Mouse (Mus musculus) R1 (cell line): ENCODE data around the gene Srsf3.
A peak's percentile ranks its signal among the peaks of the same experiment; 100 is the strongest.
"Not testable (repeated sequence)": the region's sequence is repeated elsewhere in the genome, so short reads cannot be mapped to it uniquely, and the experiment has no call there.

Experiments
- DNase-seq: peaks from one replicate; pipeline ENCODE4 v3.0.0-alpha.2; 2018; ENCODE audit warnings: low read depth, low spot score

Srsf3 gene

GRCm38 (mm10) chr17:29018292-29018984, 14.0 kb upstream of the Srsf3 start:
- peak; percentile 81 for DNase-seq

DNA sequence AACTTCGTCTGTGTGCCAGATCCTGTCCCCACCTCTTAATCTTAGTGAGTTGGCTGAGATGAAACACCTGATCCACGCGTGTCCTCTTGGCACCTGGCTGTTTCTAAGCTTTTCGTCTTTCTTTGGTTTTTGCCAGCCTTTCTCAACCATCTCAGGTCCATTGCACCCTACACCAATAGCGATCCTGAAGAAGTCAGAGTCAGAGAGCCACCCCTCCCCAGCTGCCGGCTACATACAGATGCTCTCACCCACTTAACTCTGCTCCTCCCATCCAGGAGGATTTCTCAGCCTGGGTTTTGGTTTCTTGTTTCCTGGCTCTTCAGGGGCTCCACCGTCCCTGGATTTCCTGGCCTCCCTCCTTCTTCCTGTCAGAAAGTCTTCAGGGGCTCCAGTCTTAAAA, 13.0 kb upstream of the Srsf3 start:
- DNase-seq = no peak

DNA sequence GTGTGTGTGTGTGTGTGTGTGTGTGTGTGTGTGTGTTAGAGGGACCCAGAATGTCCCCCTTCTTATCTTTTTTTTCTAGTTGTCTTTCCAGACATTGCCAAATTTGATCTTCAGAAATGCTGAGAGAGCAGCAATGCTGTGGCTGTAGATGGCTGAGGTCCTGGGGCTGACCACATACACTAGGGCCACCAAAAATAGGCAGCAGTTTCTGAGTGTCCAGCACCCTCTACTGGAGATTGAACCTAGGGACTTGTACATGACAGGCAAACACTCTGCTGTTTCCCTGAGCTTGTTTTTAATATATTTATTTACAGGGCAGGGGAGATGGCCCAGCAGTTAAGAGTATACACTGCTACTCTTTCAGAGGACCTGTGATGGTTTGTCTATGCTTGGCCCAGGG, 12.0 kb upstream of the Srsf3 start:
- no peak for DNase-seq

- peak; percentile 53 for DNase-seq
These were observed 10.1 kb upstream of the Srsf3 start for GRCm38 (mm10) chr17:29022230-29022819.

DNA sequence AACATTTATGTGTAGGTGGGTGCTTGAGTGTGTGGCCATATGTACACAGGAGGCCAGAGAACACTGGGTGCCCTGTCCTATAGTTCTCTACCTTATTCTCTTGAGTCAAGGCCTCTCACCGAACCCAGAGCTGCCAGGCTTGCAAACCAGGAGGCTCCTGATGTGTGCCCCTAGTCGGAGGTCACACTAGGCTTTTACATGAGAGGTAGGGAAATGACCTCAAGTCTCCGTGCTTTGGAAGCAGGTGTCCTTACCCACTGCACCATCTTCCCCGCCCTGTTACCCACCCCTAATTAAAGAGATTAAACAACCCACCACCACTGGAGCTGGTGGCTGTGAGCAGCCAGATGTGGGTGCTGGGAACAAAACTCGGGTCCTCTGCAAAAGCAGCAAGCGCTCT, 9.1 kb upstream of the Srsf3 start:
- DNase-seq = no peak

DNA sequence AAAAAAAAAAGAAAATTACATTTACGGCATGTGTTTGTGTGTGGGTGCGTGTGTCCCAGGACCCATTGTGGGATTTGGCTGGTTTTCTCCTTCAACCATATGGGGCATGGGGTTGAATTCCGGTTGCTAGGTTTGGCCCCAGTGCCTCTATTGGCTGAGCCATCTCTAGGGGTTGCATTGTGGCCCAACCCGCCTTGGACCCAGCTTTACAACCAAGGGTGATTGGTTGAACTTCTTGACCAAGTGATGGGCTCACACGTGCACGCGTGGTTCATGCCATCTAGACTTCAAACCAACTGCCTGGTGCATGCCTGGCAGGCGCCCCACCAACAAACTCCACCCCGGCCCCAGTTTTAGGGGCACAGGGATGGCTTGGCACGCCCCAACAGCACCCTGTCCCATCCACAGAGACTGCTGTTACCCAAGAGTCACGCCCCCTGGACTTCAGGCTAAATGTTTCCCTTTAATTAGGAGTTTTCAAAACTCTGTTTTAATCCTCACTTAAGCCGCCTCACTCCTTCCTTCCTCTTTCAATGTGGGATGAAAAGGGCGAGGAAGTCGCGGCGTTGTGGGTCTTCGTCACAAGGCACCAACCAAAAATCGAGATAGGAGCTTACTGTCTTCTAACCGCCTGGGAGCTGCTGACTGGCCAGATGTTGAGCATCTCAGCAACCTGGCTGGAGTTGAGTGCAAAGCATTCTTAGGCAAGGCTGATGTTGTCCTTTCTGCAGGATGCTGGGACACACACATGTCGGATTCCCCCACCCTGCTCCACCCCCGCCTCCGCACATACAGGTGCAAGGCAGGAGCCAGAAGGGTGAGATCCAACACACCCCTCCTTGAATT, 8.2 kb upstream of the Srsf3 start:
- peak; percentile 74 for DNase-seq

DNA sequence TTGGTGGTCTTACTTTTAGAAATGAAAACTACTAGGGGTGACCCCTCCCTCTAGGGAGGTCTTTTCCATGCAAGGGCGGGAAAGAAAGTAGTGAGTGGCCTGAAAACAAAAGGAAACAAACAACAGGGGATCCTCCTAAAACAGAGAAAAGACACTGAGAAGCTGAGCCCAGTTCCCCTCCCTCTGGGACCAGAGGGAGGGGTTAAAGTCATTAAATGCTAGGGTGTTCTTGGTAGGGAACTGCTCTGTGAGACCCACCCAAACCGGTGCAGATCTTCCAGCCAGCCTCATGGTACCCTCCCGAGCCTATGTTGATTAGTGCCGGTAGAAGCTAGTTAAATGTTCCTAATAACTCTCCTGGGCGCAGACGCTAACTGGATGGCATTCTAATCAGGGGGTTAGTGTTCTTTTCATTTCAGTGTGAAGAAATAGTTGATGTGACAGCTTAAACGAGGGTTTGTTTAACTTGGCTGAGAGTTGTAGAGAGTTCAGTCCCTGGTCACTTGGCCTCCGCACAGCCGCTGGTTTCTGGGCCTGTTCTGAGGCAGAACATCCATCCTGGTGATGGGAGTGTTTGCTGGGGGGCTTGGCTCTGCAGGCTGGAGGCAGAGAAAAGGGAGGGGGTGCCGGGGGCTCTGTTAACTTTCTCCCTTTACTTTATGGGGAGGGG, 7.4 kb upstream of the Srsf3 start:
- DNase-seq = peak; percentile 87

DNA sequence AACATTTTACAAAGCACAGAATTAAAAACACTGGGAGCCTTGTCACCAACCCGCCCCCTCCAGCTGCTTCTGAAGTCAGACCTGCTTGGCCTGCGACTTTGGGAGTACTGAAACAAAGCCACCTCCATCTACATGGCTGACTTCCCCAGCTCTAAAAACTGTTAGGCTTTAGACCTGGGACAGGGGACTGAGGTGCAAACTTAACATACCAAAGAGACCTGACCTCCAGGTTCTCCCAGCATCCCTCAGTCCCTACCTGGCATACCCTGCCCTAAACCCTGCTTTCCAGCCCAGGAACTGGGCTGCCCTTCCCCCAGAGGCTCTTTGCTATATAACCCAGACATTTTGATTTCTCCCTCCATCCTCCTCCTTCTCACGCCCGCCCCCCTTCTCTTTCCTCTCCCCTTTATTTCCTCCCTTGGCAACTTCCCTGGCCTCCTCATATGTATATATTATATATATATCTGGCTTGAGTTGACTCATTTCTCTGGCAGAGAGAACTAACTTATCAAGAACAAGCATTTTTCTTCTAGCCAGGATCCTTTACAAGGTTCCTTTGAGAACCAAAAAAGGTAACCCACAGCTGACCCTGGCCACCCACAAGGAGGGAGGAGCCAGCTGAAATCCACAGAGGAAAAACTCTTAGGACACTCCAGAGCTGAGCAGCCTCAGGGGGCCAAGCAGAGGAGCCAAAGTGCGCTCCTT, 5.6 kb upstream of the Srsf3 start:
- DNase-seq = peak; percentile 36

- no peak for DNase-seq
These were observed 1.9 kb upstream of the Srsf3 start for GRCm38 (mm10) chr17:29030321-29031034.

GRCm38 (mm10) chr17:29031085-29031711, 1.2 kb upstream of the Srsf3 start:
- not testable (repeated sequence) for DNase-seq

DNA sequence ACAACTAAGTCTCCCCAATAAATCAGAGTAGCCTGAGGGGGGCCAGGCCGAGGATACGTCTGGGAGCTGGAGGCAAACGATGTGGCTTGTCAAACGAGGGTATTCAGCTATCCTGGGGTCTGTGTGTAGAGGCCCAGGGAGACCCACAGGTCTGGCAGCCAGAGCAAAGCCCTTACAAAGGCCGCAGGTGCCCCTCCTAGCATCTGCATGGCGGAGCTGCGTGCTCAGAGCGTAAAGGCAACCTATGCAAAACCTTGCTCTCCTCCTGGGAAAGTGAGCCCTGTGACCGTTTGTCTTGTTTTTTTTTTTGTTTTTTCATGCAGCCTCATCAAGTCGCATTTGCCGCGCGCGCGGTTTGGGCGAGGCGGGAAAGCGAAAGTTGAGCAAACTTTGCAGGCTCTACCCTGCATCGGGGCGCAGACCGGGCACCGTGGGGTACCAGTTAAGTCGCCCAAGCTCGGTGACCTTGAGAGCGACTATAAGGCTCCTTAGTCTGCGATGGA, 606 bp upstream of the Srsf3 start:
- DNase-seq = peak; percentile 83

GRCm38 (mm10) chr17:29033569-29034061, 1.2 kb downstream of the Srsf3 start:
- no peak for DNase-seq

GRCm38 (mm10) chr17:29034264-29034663, 1.8 kb downstream of the Srsf3 start:
- DNase-seq = no peak

DNA sequence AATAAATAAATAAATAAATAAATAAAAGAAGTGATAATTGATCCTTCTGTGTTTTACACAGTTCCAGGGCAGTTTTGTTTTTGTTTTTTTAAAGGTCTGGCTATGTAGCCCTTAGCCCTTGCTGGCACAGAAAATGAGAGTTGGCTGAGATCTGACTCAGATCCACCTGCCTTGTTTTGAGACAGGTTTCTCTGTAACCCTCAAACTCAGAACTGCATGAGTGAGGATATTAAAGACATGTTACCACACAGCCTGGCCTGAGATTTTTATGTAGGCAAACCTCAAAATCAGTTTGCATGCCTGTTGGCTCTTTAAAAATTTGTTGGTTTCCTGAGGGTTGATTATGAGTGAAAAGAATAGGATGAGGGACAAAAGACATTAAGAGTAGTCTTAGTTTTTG, 3.1 kb downstream of the Srsf3 start:
- no peak for DNase-seq

DNA sequence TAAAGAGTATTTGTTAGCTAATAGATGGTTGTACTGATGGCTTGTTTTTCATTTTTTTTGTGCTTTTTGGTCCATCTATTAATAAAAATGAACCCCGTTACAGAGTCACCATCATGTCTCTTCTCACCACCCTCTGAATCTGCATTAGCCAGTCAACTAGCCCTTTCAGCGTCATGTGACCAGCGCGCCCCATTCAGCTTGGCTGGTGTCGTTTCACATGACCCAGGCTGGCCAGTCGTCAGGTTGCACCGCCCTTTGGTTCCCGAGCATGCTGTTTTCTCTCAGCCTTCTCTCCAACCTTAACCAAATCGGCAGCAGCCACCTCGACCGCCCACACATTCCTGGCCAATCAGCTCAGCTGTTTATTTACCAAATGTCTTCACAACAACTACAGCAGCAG, 6.9 kb downstream of the Srsf3 start:
- peak; percentile 94 for DNase-seq

DNA sequence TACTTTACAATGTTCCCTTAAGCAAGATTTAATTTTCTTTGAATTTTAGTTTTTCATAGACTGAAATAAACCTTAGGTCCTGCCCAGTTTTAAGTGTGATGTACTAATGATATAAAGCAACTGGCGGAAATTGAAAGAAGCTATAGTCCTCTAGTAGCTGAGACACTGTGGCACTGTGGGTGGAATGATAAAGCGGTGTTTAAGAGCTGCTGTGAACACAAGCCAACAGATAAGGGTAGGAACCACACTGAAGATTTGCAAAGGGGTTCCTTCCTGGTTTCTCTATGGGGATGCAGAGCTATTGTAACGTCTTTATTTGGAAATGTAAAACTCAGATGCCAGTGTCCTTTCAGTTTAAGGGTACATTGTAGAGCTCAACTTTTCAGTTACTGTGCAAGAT, 9.2 kb downstream of the Srsf3 start:
- not testable (repeated sequence) for DNase-seq

GRCm38 (mm10) chr17:29042569-29042968, 10.1 kb downstream of the Srsf3 start:
- no peak for DNase-seq

DNA sequence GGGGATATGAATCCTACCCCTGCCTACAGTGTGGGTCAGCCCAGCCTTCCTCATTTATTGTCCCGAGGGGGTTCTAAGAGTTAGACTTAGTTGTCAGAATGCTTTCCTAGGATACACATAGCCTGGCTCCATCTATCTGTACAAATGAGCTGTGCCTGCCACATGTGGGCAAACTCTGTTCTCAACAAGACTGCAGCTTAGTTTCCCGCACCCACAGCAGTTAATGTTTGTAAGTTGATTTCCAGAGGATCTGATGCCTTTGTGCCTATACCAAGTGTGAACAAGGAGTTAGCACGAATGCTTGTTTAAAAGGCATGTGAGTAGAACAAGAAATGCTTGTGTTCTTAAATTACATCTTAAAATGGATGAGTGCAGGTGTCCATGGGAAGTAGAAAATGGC, 11.2 kb downstream of the Srsf3 start:
- DNase-seq = no peak

DNA sequence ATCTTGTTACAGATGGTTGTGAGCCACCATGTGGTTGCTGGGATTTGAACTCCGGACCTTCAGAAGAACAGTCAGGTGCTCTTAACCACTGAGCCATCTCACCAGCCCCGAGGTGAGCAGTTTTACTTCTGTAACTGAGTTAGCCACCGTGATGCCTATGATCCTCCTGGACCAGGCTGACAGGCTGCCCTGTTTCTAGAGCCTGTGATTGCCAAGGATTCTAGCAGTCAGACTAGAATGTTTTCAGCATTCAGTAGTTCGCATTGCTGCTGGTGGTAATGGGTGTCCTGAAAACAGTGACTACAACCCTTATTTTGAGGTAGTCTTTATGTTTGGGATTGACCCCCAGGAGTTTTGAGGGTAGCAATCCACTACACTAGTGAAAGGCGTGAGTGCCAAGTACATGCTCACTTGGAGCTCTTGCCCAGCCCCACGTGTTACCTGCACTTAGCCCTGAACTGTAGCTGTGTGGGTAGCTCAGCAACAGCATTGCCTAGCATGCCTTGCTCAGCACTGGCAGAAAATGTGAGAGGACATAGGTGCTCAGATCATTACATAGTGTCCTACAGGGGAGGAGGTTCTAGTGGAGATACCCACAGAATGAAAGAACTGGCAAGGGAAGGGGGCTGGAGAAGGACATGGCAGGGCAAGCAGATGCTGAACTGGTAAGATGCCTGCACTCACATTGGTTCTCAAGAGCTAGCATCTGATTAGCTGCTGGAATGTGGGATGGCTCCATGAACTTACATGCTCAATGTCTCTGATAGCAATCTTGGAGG, 11.9 kb downstream of the Srsf3 start:
- no peak for DNase-seq
